Mouse (Mus musculus) erythroblast, embryonic 14.5 days (primary cell): Measurements from ENCODE around the gene Prr22. TPM values are rescaled to one million over a fixed set of nuclear protein-coding genes. Genes with fewer than 3 reads are reported as not detected.

Experiments used
- H3K27me3 ChIP-seq: 2 replicates; pipeline ENCODE4 v1.6.1; 2012; ENCODE audit warnings: inconsistent platforms; ENCODE audit not compliant: control insufficient read depth
- H3K36me3 ChIP-seq: 2 replicates; pipeline ENCODE4 v1.6.1; 2012; ENCODE audit warnings: mild to moderate bottlenecking, inconsistent platforms; ENCODE audit not compliant: control insufficient read depth
- H3K4me1 ChIP-seq: 2 replicates; pipeline ENCODE4 v1.6.1; 2012; ENCODE audit warnings: inconsistent platforms; ENCODE audit not compliant: control insufficient read depth
- H3K4me3 ChIP-seq: replicated peaks from 2 replicates; pipeline ENCODE3; 2012; ENCODE audit warnings: moderate library complexity, mild to moderate bottlenecking, inconsistent platforms
- H3K9me3 ChIP-seq: 2 replicates; pipeline ENCODE4 v1.6.1; 2012; ENCODE audit warnings: low read length, inconsistent platforms, mixed read lengths; ENCODE audit not compliant: control insufficient read depth
- GATA1 ChIP-seq: IDR thresholded peaks from 2 replicates; pipeline ENCODE4 v1.6.1; 2012; ENCODE audit warnings: low read length, inconsistent platforms, mixed read lengths
- TAL1 ChIP-seq: IDR thresholded peaks from 3 replicates; pipeline ENCODE4 v1.6.1; 2012; ENCODE audit warnings: low read length, inconsistent platforms, mixed read lengths
- polyA plus RNA-seq: library from polyadenylated mRNA; stranded (reverse); fragments of >175 nt; gene quantifications from 2 replicates; pipeline ENCODE4 v1.2.3, GENCODE M21; 2012

Prr22 gene
- polyA plus RNA-seq, 1 experiment = 0.78 TPM

- Histone ChIP-seq H3K9me3 (peaks cover 5% of the 10 kb centered on the region), H3K27me3 (peaks cover 55% of the 10 kb centered on the region), H3K4me3 (peak within 1 kb of the TSS; percentile 57), H3K4me1 (peaks cover 70% of the 10 kb centered on the region), H3K36me3 (no peaks in the 10 kb centered on the region)
- TF ChIP-seq TAL1 (no peak), GATA1 (no peak)
Measured at GRCm38 (mm10) chr17:56757416-56758123, 12.5 kb upstream of the Prr22 start, which contains the start of gene Nrtn. Gene Nrtn (minus strand): TSS chr17:56757530.

GRCm38 (mm10) chr17:56758132-56758531, 11.9 kb upstream of the Prr22 start:
- peaks cover 49% of the 10 kb centered on the region for H3K27me3 ChIP-seq
- TF ChIP-seq GATA1 = no peak
- no peak for TF ChIP-seq TAL1

GRCm38 (mm10) chr17:56759261-56759660, 10.8 kb upstream of the Prr22 start:
- no peak overlapping the region for H3K4me3 ChIP-seq
- H3K9me3 ChIP-seq = peaks cover 5% of the 10 kb centered on the region
- TF ChIP-seq TAL1 (no peak), GATA1 (no peak)
- peaks cover 38% of the 10 kb centered on the region for H3K27me3 ChIP-seq
- H3K4me1 ChIP-seq = peaks cover 84% of the 10 kb centered on the region
- no peaks in the 10 kb centered on the region for H3K36me3 ChIP-seq

More at GRCm38 (mm10) chr17:56758132-56758531, 11.9 kb upstream of the Prr22 start:
- H3K9me3 ChIP-seq = peaks cover 5% of the 10 kb centered on the region
- no peaks in the 10 kb centered on the region for H3K36me3 ChIP-seq
- H3K4me1 ChIP-seq = peaks cover 74% of the 10 kb centered on the region
- H3K4me3 ChIP-seq = peak overlapping the region; percentile 4

GRCm38 (mm10) chr17:56761077-56761476, 9.0 kb upstream of the Prr22 start:
- H3K9me3 ChIP-seq = peaks cover 5% of the 10 kb centered on the region
- peak overlapping the region; percentile 71 for H3K4me3 ChIP-seq
- peaks cover 20% of the 10 kb centered on the region for H3K27me3 ChIP-seq
- H3K36me3 ChIP-seq = peaks cover 4% of the 10 kb centered on the region; the same call in 1 of the 2 replicates
- H3K4me1 ChIP-seq = peaks cover 89% of the 10 kb centered on the region
- TF ChIP-seq GATA1 (peak; percentile 13; the same call in 1 of the 2 replicates), TAL1 (no peak)

GRCm38 (mm10) chr17:56761991-56762410, 8.0 kb upstream of the Prr22 start:
- Histone ChIP-seq H3K9me3 (peaks cover 5% of the 10 kb centered on the region), H3K4me1 (peaks cover 86% of the 10 kb centered on the region), H3K4me3 (peak overlapping the region; percentile 71), H3K36me3 (peaks cover 12% of the 10 kb centered on the region), H3K27me3 (peaks cover 11% of the 10 kb centered on the region)
- TF ChIP-seq GATA1 (peak; percentile 92), TAL1 (peak; percentile 85)

GRCm38 (mm10) chr17:56762769-56763731, 7.0 kb upstream of the Prr22 start:
- peaks cover 4% of the 10 kb centered on the region; the same call in 1 of the 2 replicates for H3K27me3 ChIP-seq
- H3K4me1 ChIP-seq = peaks cover 78% of the 10 kb centered on the region
- peak overlapping the region; percentile 71 for H3K4me3 ChIP-seq
- peaks cover 10% of the 10 kb centered on the region for H3K9me3 ChIP-seq
- H3K36me3 ChIP-seq = peaks cover 23% of the 10 kb centered on the region
- TF ChIP-seq GATA1 (peak; percentile 60), TAL1 (no peak)

- peaks cover 70% of the 10 kb centered on the region for H3K4me1 ChIP-seq
- peak overlapping the region; percentile 100 for H3K4me3 ChIP-seq
- peaks cover 4% of the 10 kb centered on the region; the same call in 1 of the 2 replicates for H3K27me3 ChIP-seq
- H3K9me3 ChIP-seq = peaks cover 12% of the 10 kb centered on the region
- TF ChIP-seq GATA1 (no peak), TAL1 (no peak)
- H3K36me3 ChIP-seq = peaks cover 30% of the 10 kb centered on the region
Measured at GRCm38 (mm10) chr17:56763741-56764250, 6.3 kb upstream of the Prr22 start.

- Histone ChIP-seq H3K9me3 (peaks cover 12% of the 10 kb centered on the region), H3K4me3 (peak within 1 kb of the TSS; percentile 100), H3K36me3 (peaks cover 39% of the 10 kb centered on the region), H3K27me3 (no peaks in the 10 kb centered on the region; the same call in 1 of the 2 replicates), H3K4me1 (peaks cover 61% of the 10 kb centered on the region)
- TF ChIP-seq TAL1 = no peak
- no peak for TF ChIP-seq GATA1
Measured at GRCm38 (mm10) chr17:56764474-56765354, 5.3 kb upstream of the Prr22 start, which contains the start of gene Dus3l. Gene Dus3l (plus strand): TSS chr17:56764757.
